Mouse (Mus musculus) ovary, postnatal 10 days (tissue): ENCODE measurements around the gene Iffo1.

Experiments used
- DNase-seq: peaks from one replicate; pipeline ENCODE4 v3.0.0; 2022; ENCODE audit warnings: low spot score

The Iffo1 gene

DNA sequence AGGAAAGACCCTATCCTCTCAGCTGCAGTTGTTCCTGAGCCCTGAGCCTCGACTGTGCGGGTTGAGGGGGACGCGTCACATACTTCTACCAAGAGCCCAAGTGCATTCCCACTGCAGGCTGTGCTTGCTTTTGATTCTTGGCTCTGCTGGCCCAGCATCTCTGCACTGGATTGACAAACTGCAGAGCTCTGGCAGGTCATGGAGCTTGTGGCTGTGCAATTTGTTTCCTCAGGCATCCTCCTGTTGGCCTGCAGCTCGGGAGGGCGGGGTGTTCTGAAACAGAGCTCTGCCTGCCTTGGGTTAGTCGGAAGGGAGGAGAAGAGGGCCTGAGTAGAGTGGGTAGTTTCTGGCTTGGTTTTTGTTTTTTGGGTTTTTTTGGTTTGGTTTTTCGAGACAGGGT, 2.6 kb upstream of the Iffo1 start:
- DNase-seq, result no peak

DNA sequence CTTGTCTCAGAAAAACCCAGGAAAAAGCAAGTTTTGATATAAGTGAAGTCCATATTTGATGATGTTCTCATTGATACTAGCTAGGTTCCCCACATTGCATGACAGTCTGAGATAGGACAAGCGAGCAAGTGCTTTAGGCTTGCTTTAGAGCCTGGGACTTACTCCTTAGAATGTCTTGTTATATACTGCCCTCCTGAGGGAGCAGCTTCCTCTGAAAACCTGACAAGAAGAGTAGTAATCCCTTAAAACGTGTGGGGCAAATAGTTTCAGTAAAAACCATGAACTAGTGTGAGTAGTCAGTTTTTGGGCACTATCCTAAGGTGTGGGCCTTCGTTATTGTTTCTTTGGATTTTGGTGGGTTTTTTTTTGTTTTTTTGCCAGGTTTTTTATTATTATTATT, 1.9 kb upstream of the Iffo1 start:
- DNase-seq, result no peak

DNA sequence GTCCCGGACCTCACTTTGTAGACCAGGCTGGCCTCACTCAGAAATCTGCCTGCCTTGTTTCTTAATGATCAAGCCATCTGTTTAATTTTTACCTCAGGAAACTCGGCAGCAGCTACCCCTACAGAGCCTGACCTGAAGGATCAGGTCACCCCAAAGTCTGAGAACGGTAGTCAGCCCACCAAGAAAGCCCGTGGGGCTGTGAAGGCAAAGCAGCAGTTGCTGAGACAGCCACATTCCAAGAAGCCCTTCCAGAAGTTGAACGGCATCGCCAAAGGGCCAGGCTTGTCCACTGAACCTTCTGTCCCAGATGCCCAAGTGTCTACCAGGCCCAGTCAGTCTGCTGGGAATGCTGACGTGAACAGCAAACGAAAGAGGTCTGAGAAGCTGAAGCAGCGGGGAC, 1.1 kb upstream of the Iffo1 start:
- DNase-seq, result no peak

DNA sequence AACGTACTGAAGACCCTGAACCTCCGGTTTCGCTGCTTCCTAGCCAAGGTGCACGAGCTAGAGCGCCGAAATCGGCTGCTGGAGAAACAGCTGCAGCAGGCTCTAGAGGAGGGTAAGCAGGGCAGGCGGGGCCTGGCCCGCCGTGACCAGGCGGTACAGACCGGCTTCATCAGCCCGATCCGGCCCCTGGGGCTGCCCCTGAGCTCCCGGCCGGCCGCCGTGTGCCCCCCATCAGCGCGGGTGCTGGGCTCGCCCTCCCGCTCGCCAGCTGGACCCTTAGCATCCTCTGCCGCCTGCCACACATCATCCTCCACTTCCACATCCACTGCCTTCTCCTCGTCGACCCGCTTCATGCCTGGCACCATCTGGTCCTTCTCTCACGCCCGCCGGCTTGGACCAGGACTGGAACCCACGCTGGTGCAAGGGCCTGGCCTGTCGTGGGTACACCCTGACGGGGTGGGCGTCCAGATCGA, 474 bp downstream of the Iffo1 start:
- no peak for DNase-seq

DNA sequence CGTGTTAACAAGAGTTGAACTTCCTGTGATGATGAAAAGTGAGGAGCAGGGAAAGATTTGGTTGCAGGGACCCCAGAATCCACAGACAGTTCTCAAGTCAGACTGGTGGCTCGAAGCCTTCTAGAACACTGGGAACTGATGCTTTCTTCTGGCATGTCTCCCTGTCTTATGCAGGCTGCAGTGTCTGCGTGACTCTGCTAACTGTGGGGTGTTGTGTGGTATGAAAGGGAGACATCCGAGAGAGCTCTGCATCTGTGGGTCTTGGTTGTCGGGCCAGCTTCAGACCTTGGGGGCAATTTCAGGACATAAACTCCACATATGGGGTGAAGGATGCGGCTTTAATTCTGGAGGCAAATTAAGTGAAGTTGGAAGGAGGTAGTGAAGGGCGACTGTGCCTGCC, 1.1 kb downstream of the Iffo1 start:
- no peak for DNase-seq

DNA sequence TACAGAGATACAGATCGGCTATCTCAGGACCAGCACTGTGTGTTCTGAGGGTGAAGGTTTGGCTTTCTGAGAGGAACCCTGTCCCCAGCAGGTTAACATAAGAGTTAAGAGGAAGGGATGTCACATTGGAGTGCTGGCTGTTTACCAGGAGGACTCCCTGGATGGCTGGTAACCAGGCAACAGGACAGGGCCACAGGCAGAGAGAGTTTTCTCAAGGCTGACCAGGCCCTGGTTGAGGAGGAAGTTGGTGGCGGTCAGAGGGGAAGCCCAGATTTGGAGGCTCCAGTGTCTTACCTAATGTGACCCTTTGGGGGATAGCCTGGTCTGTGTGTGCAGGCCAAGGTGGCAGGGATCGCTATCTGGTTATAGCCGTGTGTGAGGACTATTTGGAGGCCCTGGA, 1.8 kb downstream of the Iffo1 start:
- no peak for DNase-seq

DNA sequence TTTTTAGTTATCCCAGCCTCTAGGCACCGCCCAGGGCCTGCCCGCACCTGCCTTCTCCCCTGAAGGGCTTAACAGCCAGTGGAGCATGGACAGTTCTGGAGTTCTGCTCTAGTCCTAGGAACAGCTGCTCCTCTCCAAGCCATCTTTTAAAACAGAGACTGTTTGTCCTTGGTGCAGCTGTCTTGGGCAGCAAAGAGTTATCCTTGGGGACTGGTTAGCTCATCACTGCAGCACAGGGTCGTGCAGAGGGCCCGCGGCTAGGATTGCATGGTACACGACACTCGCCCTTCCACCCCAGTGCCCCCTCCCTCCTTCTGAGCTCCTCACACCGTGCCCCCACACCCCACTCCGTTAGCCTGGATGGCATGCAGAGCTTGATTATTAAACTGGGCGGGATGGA, 2.3 kb downstream of the Iffo1 start:
- DNase-seq, result no peak

DNA sequence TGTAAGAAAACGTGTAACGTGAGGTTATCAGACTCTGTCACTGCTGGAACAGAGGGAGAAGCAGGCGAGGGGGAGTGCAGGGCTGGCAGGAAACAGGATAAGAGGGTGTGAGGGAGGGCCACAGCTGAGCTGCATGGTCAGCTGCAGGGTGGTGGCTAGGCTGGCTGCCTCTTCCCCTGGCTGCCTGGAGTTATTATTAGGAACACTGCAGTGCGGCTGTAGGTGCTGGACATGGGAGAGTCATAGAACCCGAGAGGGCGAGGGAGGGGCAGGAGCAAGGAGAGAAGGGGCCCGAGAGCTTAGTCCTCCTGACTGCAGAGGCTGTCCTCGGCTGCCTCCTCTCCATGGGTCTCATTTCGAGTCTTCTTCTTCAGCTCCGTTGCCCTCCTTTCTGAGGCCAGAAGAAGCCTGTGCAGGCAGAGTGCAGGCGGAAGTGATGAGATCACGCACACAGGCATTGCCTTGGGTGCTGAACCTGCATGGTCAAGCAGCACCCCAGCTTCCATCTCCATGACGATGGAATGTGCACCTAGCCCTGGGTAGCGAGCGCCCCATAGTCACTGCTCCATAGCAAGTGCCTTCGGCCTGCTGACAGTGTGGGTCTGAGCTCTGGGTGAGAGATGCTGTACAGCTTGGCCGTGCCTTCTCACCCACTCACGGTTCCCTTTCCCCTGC, 3.3 kb downstream of the Iffo1 start:
- DNase-seq, result no peak

DNA sequence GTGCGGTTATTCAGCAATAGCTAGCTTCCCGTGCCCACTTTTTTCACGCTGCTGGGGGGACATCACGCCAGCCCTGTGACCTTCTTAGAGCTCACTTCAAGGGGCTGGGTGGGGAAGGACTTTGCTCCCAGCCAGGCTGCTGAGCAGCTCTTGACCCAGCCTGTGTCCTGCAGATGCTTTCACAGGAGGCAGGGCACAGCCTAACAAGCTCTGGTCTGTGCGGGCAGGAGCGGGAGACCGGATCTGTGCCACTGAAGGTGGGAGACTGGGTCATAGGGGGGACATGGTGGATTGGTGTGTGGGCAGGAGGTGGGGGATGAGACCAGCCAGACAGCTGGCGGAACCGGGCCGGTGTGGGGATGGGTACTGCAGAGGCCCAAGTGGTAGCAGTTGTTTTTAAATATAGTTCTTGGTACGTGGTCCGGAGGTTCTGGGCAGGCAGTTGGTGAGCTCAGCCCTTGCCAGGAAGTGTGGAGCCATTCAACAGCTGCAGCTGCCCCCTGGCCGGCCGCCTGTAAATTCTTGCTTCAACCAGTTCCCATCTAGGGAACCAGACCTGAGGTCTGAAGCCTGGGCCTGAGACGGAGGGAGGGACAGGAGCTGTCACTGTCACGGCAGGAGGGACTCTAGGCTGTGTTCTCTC, 4.0 kb downstream of the Iffo1 start:
- DNase-seq, result no peak

DNA sequence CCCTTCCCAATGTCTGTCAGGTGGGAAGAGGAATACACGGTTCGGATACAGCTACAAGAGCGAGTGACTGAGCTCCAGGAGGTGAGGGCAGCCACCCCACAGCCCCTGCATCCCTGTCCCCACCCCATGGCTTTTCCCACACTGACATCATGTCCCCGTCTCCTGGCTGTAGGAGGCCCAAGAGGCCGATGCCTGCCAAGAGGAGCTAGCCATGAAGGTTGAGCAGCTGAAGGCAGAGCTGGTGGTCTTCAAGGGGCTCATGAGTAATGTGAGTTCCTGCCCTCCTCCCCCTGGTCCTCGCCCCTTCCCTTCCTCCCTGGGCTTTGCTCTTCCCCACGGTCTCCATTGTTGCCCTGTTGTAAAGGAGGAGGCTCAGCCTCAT, 4.5 kb downstream of the Iffo1 start:
- DNase-seq, result no peak

DNA sequence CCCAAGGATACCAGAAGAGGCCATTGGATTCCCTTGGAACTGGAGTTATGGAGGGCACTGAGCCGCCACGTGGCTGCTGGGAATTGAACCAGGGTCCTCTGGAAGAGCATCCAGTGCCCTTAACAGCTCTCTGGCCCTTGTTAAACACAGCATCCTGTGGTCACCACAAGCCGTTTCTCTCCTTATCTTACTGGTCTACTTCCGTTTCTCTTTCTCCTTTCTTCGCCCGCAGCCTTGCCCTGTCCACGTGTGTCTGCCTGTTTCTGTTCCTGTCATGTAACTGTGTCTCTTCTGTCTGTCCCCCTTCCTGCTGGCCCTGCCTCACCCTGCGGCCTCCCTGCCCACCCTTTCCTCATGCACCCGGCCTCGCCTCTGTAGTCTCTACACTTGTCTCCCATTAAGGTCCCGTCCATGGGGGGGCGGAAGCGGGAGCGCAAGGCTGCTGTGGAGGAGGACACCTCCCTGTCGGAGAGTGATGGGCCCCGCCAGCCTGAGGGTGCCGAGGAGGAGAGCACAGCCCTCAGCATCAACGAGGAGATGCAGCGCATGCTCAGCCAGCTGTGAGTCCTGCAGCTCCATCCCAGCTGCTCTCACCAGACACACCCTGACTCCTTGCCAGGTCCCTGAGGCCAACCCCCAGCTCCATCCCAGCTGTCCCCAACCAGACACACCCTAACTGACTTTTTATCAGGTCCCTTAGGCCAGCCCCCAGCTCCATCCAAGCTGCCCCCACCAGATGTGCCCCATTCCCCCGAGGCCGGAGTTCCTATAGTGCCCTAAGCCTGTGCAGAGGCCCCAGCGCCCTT, 7.4 kb downstream of the Iffo1 start:
- no peak for DNase-seq

DNA sequence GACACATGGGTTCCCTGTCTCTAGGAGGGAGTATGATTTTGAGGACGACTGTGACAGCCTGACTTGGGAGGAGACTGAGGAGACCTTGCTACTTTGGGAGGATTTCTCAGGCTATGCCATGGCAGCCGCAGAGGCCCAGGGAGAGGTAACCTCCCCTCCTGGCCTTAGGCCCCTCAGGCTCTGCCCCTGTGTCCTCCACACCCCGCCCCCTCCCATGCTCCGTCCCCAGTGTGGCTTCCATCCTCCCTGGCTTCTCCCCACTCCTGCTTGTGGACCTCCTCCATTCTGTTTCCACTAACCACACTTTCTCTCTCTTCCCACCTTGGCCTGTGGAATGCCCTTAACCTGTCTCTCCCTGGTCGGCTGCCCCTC, 8.0 kb downstream of the Iffo1 start:
- DNase-seq, result no peak

DNA sequence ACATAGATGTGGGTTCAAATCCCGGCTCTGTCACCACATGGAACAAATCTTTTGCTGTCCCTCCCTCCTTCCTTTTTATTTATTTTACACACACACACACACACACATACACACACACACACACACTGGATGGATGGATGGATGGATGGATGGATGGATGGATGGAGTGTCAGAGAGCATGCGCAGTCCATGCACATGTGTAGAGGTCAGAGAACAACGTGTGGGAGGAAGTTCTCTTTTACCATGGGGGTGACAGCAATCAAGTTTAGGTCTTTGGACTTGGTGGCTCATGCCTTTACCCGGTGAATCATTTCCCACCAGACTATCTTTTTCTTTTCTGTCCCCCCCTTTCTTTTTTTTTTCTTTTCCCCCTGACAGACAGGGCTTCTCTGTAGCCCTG, 8.6 kb downstream of the Iffo1 start:
- no peak for DNase-seq

DNA sequence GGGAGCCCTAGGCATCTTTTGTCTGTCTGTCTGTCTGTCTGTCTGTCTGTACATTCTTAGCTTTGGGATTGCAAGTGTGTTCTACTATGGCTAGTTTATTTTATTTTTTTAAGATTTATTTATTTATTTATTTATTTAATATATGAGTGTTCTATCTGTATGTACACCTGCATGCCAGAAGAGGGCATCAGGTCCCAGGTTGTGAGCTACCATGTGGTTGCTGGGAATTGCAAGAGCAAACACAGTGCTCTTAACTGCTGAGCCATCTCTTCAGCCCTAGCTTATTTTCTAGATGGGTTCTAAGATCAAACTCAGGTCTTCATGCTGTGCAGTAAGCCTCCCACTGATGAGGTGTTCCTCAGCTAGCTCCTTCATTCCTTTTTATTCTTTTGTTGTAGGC, 9.5 kb downstream of the Iffo1 start:
- DNase-seq, result no peak

DNA sequence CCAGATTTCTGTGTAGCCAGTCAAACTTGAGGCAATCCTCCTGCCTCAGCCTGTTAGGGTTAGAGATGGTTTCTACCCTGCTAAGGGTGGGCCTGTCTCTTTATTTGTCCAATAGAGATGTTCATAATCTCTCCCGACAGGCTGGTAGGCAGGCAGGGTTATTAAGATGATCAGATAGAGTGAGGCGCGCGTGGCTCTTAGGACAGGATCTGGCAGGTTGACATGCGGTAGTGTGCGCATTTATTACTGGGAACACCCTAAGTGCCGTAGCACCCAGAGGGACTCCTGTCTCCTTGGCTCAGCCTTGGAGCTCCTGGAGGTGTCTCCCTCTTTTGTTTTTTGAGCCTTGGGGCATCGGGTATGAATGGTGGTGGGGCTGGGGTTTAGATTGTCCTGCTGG, 10.2 kb downstream of the Iffo1 start:
- DNase-seq, result no peak

DNA sequence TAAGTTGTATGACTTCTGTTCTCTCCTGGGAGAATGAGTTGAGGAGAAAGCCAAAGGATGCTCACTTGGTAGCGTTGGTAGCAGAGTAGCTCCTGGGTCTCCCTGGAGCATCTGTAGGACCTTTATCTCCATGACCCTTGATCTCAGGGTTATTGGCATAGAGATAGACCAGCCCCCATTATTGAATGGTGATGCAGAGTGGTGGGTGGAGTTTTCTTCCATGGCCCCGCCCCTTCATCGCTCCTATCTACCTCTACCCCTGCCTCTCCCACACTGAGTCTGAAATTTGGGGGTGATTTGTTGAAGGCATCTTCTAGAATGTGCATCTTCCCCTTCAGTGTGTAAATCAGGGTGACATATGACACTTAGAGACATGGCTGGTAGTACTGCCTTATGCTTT, 11.4 kb downstream of the Iffo1 start:
- DNase-seq, result no peak

DNA sequence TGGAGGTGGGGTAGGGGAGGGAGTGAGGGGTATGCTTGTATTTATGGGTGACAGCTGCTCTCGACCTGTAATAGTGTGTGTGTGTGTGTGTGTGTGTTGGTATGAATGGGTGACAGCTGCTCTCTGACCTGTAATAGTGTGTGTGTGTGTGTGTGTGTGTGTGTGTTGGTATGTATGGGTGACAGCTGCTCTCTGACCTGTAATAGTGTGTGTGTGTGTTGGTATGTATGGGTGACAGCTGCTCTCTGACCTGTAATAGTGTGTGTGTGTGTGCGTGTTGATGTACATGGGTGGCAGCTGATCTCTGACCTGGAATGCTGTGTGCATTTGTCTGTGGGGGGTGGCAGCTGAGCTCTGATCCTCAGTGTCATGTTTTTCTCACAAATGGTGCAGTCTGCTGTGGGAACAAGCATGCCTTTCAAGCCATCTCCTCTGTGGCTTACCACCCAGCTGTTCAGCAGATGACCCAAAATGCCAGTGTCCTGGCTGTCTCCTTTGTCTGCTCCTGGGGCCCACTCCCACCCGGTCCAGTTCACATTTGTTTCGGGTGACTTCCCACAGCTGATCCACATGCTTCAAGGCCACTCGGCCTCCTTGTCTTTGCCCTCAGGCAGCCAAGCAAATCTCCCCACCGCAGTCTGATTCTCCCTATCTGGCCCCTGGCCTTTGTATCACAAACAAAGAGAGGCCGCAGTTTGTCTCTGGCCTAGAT, 12.0 kb downstream of the Iffo1 start:
- DNase-seq, result no peak

DNA sequence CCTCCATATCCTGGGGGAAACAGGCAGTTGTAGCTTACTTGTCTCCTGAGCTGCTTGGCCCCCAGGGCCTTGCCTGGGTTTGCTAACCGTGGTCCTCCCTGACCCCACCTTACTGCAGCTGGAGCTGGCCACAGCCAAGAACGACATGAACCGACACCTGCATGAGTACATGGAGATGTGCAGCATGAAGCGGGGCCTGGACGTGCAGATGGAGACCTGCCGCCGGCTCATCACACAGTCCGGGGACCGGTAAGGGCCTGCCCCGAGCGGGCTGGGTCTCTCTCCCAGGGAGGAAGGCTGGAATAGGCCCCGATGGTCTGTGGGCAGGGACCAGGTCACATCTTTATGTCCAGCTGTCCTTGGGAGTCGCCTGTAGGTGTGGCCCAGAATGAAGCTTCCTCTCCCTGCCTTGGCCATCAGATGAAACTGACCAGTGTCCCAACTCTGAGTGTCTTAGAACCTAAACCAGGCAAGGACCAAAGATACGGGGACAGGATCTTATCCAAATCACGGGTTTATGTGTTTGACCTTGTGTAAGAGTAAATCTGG, 14.0 kb downstream of the Iffo1 start:
- no peak for DNase-seq

DNA sequence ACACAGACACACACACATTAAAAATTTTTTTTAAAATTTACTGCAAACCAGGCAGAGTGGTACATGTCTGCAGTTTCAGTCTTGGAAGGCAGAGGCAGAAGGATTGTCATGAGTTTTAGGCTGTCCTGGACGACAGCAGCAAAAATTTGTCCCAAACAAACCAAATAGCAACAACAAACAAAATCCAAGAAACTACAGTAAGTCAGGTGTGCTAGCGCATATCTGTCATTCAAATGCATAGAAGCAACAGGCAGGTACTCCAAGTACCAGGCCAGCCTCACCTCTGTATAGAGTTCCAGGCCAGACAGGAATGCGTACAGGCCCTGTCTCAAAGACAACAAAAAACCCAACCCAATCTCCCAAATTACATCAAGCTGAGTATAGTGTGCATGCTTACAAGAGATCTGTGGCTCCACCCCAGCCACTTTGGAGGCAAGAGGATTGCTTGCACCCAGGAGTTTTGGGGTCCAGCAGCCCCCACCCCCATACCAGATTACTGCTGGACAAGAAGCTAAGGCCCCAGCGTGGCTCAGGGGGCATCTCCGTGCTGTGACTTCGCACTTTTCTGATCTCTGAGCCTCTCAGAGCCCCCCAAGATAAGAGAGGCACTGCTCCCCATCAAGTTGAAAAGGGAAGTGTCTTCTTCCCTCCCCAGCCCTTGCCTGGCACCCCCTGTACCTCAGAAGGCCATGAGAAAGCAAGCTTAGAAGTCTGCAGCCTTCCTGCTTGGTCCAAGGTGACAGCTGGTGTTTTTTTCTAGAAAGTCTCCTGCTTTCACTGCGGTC, 14.9 kb downstream of the Iffo1 start:
- no peak for DNase-seq

DNA sequence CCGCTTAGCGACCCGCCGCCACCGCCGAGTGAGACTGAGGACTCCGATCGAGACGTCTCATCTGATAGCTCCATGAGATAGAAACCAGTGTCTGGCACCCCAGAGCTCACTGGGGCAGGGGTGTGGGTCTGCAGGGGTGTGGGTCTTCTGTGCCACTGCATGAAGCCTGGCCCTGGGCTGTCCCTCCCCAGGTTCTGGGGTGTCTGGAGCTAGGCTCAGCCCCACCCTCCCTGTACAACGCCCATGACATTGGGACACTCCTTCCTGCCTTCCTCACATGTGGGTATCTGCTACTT, 15.5 kb downstream of the Iffo1 start:
- no peak for DNase-seq

DNA sequence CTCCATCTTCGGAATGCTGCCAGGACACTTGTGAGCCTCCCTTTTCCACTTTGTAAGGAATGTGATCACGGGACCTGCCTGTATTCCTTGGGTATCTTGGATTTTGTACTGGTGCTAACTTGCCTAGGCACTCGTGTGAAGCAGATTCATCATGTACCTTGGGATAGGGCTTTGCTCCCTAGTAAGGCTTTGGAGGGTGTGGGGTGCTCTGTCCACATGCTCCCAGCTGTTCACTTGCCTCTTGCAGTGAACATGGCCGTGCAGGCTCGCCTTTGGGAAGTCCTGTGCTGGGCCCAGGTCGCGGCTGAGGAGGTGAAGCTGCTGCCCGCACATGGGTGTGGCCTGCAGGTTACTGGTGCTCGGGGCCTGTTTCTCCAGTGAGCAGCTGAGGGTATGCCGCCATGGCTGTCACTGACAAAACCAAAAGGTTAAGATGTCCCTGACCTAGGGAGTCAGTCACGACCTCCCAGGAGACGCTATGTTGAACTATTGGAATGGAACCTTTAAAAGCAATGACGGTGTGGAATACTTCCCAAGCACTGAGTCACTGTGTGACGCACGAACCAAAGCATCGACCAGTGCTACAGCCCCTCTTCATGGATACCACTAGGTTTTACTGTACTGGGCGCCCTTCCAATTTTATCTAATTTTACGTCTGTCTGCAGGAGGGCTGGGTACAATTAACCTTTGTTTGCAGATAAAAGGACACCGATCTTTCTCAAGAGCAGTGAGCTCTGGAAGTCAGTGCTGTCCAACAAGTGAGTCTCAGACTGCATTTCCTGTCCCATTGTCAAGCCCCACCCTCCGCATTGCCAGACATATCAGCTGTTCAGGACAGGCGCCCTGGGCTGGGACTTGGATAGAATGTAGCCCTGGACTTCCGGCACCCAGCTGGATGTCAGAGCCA, 16.1 kb downstream of the Iffo1 start:
- DNase-seq, result no peak
